Mouse (Mus musculus) embryonic facial prominence, embryonic 14.5 days (tissue): ENCODE measurements around the gene Six1. TPM values are rescaled to one million over a fixed set of nuclear protein-coding genes. Genes with fewer than 3 reads are reported as not detected.
A peak's percentile ranks its signal among the peaks of the same experiment; 100 is the strongest.

Source experiments
- ATAC-seq: fragments of 200-750 bp; cut with Nextera tagmentation; 2 replicates; pipeline ENCODE4 v1.8.0; 2017; ENCODE audit warnings: low read depth, moderate number of reproducible peaks, moderate TSS enrichment
- DNase-seq: peaks from one replicate; pipeline ENCODE4 v3.0.0-alpha.2; 2015; ENCODE audit warnings: low spot score
- H3K27ac ChIP-seq: fragments of 300-500 bp; sonication (generic); replicated peaks from 2 replicates; pipeline ENCODE4 v1.5.1; 2014; ENCODE audit warnings: low read depth, mild to moderate bottlenecking, low read length, moderate library complexity
- H3K27me3 ChIP-seq: fragments of 300-500 bp; sonication (generic); replicated peaks from 2 replicates; pipeline ENCODE4 v1.6.1; 2014; ENCODE audit warnings: low read length; ENCODE audit not compliant: control insufficient read depth, insufficient read depth
- H3K36me3 ChIP-seq: fragments of 300-500 bp; sonication (generic); 2 replicates; pipeline ENCODE4 v1.6.1; 2014; ENCODE audit warnings: low read length, mixed read lengths; ENCODE audit not compliant: control insufficient read depth, insufficient read depth
- H3K4me1 ChIP-seq: fragments of 300-500 bp; sonication (generic); 2 replicates; pipeline ENCODE4 v1.6.1; 2014; ENCODE audit warnings: antibody characterized with exemption, low read length; ENCODE audit not compliant: control insufficient read depth, insufficient read depth
- H3K4me2 ChIP-seq: fragments of 300-500 bp; sonication (generic); 2 replicates; pipeline ENCODE4 v1.6.1; 2014; ENCODE audit warnings: low read depth, mild to moderate bottlenecking, low read length, moderate library complexity, mixed read lengths
- H3K4me3 ChIP-seq: fragments of 300-500 bp; sonication (generic); 2 replicates; pipeline ENCODE4 v1.5.1; 2014; ENCODE audit warnings: low read depth, mild to moderate bottlenecking, low read length
- H3K9ac ChIP-seq: fragments of 300-500 bp; sonication (generic); 2 replicates; pipeline ENCODE4 v1.6.1; 2014; ENCODE audit warnings: low read depth, mild to moderate bottlenecking, low read length, moderate library complexity, mixed read lengths
- H3K9me3 ChIP-seq: fragments of 300-500 bp; sonication (generic); 2 replicates; pipeline ENCODE4 v1.6.1; 2016; ENCODE audit warnings: low read length; ENCODE audit not compliant: control insufficient read depth
- WGBS: fragments of 180-500 bp; shearing (Covaris S2); extraction: QIAGEN DNeasy Blood & Tissue Kit; methylation state at CpG from one replicate; pipeline ENCODE4 v1.1.7; 2014; 5-methylcytosine and 5-hydroxymethylcytosine counted together
- polyA plus RNA-seq: library from polyadenylated mRNA; unstranded; fragments of >200 nt; fragmentation: Nextera tagmentation; extraction: Ambion mirVana; gene quantifications from 2 replicates; pipeline ENCODE4 v1.2.1, GENCODE M21; 2014

Gene Six1
- polyA plus RNA-seq, 1 experiment from 2014 or later, result 46.5 TPM

- Histone ChIP-seq H3K27ac (peak overlapping the region; percentile 89), H3K9me3 (no peaks in the 10 kb centered on the region), H3K4me2 (peak overlapping the region; percentile 70), H3K4me3 (peak overlapping the region; percentile 86), H3K4me1 (peaks cover 23% of the 10 kb centered on the region), H3K36me3 (peaks cover 28% of the 10 kb centered on the region; the same call in 1 of the 2 replicates), H3K9ac (peak overlapping the region; percentile 97), H3K27me3 (peaks cover 37% of the 10 kb centered on the region)
- ATAC-seq (no peak), DNase-seq (peak; percentile 63)
- 9% methylated on average over 27 of the region's 27 CpGs for WGBS
Observed at GRCm38 (mm10) chr12:73040563-73041255, 13.0 kb downstream of the Six1 start.

- H3K4me3 ChIP-seq, result peak overlapping the region; percentile 86
- 0 out of 2 replicates have a peak, but pooled peaks have one; percentile 1 for ATAC-seq
- no peaks in the 10 kb centered on the region for H3K9me3 ChIP-seq
- peak overlapping the region; percentile 70 for H3K4me2 ChIP-seq
- H3K9ac ChIP-seq, result peak overlapping the region; percentile 97
- DNase-seq, result peak; percentile 45
- H3K36me3 ChIP-seq, result peaks cover 28% of the 10 kb centered on the region; the same call in 1 of the 2 replicates
- WGBS, result 12% methylated on average over 17 of the region's 18 CpGs
- peaks cover 37% of the 10 kb centered on the region for H3K27me3 ChIP-seq
- peaks cover 26% of the 10 kb centered on the region for H3K4me1 ChIP-seq
- peak overlapping the region; percentile 89 for H3K27ac ChIP-seq
Observed at GRCm38 (mm10) chr12:73039939-73040562, 13.6 kb downstream of the Six1 start.

DNA sequence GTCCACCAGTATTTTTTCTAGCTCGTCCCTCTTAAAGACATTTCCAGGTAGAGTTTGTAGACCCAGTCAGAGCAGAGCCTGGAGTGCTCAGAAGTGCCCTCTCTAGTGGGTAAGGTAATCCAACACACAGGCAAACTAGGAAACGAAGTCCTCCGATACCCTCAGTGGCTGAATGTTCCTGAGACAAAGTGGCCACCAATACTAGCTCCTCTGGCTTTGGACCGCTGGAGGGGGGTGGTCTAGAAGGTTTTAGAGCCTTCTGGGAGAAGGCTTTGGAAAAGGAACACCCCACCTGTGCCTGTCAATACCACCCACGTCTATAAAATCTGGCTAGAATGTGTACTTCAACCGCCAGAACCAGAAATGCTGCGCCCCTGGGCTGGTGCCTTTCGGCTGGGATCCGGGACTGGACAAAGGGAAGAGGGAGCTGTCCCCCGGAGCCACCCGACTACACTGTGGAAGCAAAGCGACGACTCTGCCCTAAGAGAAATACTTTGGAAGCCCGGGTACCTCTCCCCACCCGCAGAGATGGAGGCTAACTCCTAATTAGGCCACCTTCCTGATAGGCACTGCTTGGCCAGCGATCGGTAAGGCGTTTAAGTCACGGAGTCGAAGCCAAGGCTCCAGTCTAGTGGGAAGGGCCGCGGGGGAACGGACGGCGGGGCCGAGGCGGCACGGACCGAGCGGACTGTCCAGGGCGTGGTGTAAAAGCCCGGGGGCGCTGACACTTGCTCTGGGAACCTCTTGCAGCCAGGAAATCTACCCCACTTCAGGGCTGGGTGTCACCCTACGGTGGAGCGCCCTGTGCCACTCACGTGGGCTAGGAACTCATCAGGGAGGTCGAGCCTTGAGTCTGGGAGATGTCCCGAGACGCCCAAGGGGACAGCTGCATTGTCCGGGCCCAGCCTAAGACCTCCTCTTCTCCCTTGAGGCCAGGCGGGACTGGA is 14.4 kb downstream of the Six1 start:
- no peak for ATAC-seq
- 7% methylated on average over 36 of the region's 41 CpGs for WGBS

DNA sequence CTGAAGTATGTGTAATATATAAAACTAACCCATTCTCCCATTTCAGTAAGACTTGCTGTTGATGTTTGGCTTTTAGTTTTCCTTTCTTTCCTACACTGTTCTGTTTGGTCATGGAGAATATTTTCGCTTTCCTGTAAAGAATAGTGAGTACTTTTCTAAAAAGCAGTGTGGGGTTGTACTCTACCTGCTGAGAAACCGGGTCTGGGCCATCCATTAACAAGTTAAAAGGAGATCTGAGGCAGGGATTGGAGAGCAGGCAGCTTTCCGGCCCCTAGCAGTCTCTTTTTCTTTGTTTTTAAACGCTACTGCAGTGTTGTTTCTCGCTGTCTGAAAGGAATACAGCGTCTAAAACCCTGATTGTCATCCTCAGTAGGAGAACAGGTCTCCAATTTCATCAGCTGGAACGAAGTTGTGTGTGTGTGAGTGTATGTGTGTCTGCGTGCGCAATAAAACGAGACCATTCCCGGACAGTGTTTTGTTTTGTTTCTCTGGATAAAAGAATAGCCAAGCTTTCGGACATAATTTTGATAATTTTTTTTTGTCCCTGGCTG is 15.2 kb downstream of the Six1 start:
- Histone ChIP-seq H3K4me1 (peaks cover 32% of the 10 kb centered on the region), H3K36me3 (peaks cover 27% of the 10 kb centered on the region; the same call in 1 of the 2 replicates), H3K27ac (peak overlapping the region; percentile 89), H3K27me3 (peaks cover 39% of the 10 kb centered on the region), H3K9me3 (no peaks in the 10 kb centered on the region), H3K4me3 (peak overlapping the region; percentile 86), H3K4me2 (peak overlapping the region; percentile 70), H3K9ac (peak overlapping the region; percentile 97)
- ATAC-seq (no peak), DNase-seq (peak; percentile 68)
- 19% methylated on average over 12 of the region's 12 CpGs for WGBS

More for the DNA sequence above, 14.4 kb downstream of the Six1 start:
- DNase-seq, result peak; percentile 66
- Histone ChIP-seq H3K27ac (peak overlapping the region; percentile 89), H3K27me3 (peaks cover 39% of the 10 kb centered on the region), H3K9ac (peak overlapping the region; percentile 97), H3K4me1 (peaks cover 32% of the 10 kb centered on the region), H3K4me3 (peak overlapping the region; percentile 86), H3K4me2 (peak overlapping the region; percentile 70), H3K9me3 (no peaks in the 10 kb centered on the region), H3K36me3 (peaks cover 28% of the 10 kb centered on the region; the same call in 1 of the 2 replicates)

- no peak for DNase-seq
- peaks cover 18% of the 10 kb centered on the region; the same call in 1 of the 2 replicates for H3K36me3 ChIP-seq
- peak overlapping the region; percentile 86; the same call in 1 of the 2 replicates for H3K4me3 ChIP-seq
- peak overlapping the region; percentile 70 for H3K4me2 ChIP-seq
- peaks cover 34% of the 10 kb centered on the region for H3K27me3 ChIP-seq
- H3K4me1 ChIP-seq, result peaks cover 32% of the 10 kb centered on the region
- no peak for ATAC-seq
- peak overlapping the region; percentile 89 for H3K27ac ChIP-seq
- H3K9ac ChIP-seq, result no peak overlapping the region
- H3K9me3 ChIP-seq, result no peaks in the 10 kb centered on the region
- WGBS, result 26% methylated on average over 7 of the region's 7 CpGs
Observed at GRCm38 (mm10) chr12:73037385-73038160, 16.1 kb downstream of the Six1 start.

GRCm38 (mm10) chr12:73034901-73035895 is 18.5 kb downstream of the Six1 start:
- H3K9ac ChIP-seq, result peak overlapping the region; percentile 68
- peak overlapping the region; percentile 92 for H3K27ac ChIP-seq
- ATAC-seq, result peak; percentile 74
- WGBS, result 4% methylated on average over 24 of the region's 43 CpGs
- H3K9me3 ChIP-seq, result no peaks in the 10 kb centered on the region
- DNase-seq, result peak; percentile 93
- peaks cover 29% of the 10 kb centered on the region for H3K4me1 ChIP-seq
- peaks cover 10% of the 10 kb centered on the region; the same call in 1 of the 2 replicates for H3K36me3 ChIP-seq
- peak overlapping the region; percentile 30 for H3K4me3 ChIP-seq
- H3K27me3 ChIP-seq, result peaks cover 21% of the 10 kb centered on the region
- H3K4me2 ChIP-seq, result peak overlapping the region; percentile 60

GRCm38 (mm10) chr12:73032665-73033064 is 21.0 kb downstream of the Six1 start:
- H3K36me3 ChIP-seq, result no peaks in the 10 kb centered on the region
- peaks cover 15% of the 10 kb centered on the region for H3K4me1 ChIP-seq
- H3K9me3 ChIP-seq, result no peaks in the 10 kb centered on the region
- H3K9ac ChIP-seq, result no peak overlapping the region
- DNase-seq, result peak; percentile 75
- no peak overlapping the region for H3K4me2 ChIP-seq
- H3K27me3 ChIP-seq, result peaks cover 7% of the 10 kb centered on the region
- 48% methylated on average over 3 of the region's 3 CpGs for WGBS
- no peak overlapping the region for H3K4me3 ChIP-seq
- ATAC-seq, result no peak
- H3K27ac ChIP-seq, result no peak overlapping the region
